Mouse (Mus musculus) hindbrain, embryonic 16.5 days (tissue): ENCODE data around the gene Amd1. TPM values are rescaled to one million over a fixed set of nuclear protein-coding genes. Genes with fewer than 3 reads are reported as not detected.

ENCODE experiments used
- ATAC-seq: fragments of 200-750 bp; cut with Nextera tagmentation; 2 replicates; pipeline ENCODE4 v1.8.0; 2017; ENCODE audit warnings: moderate TSS enrichment, moderate library complexity
- H3K27ac ChIP-seq: fragments of 300-500 bp; sonication (generic); 2 replicates; pipeline ENCODE4 v1.5.1; 2014; ENCODE audit warnings: low read depth, mild to moderate bottlenecking, control low read depth, low read length, moderate library complexity
- H3K27me3 ChIP-seq: fragments of 300-500 bp; sonication (generic); replicated peaks from 2 replicates; pipeline ENCODE4 v1.6.1; 2014; ENCODE audit warnings: low read length; ENCODE audit not compliant: control insufficient read depth, insufficient read depth
- H3K36me3 ChIP-seq: fragments of 300-500 bp; sonication (generic); 2 replicates; pipeline ENCODE4 v1.6.1; 2014; ENCODE audit warnings: mild to moderate bottlenecking, low read length, moderate library complexity, mixed read lengths; ENCODE audit not compliant: control insufficient read depth, insufficient read depth
- H3K4me1 ChIP-seq: fragments of 300-500 bp; sonication (generic); 2 replicates; pipeline ENCODE4 v1.6.1; 2014; ENCODE audit warnings: low read depth, low read length; ENCODE audit not compliant: control insufficient read depth, insufficient read depth
- H3K4me2 ChIP-seq: fragments of 300-500 bp; sonication (generic); 2 replicates; pipeline ENCODE4 v1.6.1; 2014; ENCODE audit warnings: mild to moderate bottlenecking, low read length, control low read depth, moderate library complexity
- H3K4me3 ChIP-seq: fragments of 300-500 bp; sonication (generic); 2 replicates; pipeline ENCODE4 v1.5.1; 2014; ENCODE audit warnings: mild to moderate bottlenecking, low read length, control low read depth, moderate library complexity
- H3K9ac ChIP-seq: fragments of 300-500 bp; sonication (generic); 2 replicates; pipeline ENCODE4 v1.6.1; 2014; ENCODE audit warnings: low read depth, mild to moderate bottlenecking, control low read depth, low read length, moderate library complexity
- H3K9me3 ChIP-seq: fragments of 300-500 bp; sonication (generic); 2 replicates; pipeline ENCODE4 v1.6.1; 2014; ENCODE audit warnings: mild to moderate bottlenecking, low read length, moderate library complexity; ENCODE audit not compliant: control insufficient read depth
- WGBS: fragments of 180-500 bp; shearing (Covaris S2); extraction: QIAGEN DNeasy Blood & Tissue Kit; methylation state at CpG from one replicate; pipeline ENCODE4 v1.1.7; 2014; 5-methylcytosine and 5-hydroxymethylcytosine counted together
- polyA plus RNA-seq: library from polyadenylated mRNA; unstranded; fragments of >200 nt; fragmentation: Nextera tagmentation; extraction: Ambion mirVana; gene quantifications from 2 replicates; pipeline ENCODE4 v1.2.1, GENCODE M21; 2015

Gene Amd1
- 35.5 and 40.4 TPM in 2 replicates for polyA plus RNA-seq

DNA sequence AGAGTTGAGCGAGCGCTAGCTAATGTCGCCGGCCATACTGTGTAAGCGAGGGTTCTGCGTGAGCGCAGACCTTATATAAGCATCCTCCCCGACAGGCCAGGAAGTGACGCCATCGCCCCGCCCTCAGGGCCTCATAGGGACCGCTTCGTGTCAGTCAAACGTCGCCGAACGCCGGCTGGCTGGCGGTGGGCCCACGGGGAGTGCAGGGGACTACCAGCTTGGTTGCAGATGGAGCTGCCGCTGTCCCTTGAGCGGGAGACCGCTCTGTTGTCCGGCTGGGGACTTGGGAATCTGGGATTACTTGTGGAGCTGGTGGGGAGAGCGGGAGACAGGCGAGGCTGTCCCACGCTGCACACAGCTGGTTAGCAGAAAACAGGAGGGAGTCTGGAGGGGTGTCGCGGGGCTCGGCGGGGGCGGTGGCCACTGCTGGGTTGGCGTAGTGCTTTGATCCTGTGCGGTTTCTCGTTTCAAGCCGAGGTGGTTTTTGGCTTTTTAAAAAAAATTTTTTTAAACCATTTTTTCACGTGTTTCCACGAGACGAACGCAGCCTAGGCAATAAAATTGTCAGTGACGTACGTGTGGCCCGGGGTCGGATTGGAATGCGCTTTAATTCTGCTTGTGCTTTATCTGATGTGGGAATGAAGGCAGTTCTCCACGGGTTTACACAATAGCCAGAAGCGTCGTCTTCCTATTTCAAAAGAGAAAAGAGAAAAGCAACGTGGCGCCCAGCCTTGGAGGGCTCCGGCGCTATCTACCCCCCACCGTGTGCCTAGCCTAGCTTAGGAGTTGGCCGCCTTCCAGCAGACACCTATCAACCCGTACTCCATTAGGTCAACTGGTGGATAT, at the start of gene Amd1:
Gene Amd1 (minus strand): TSS at position 47 of the 846 bp plus-strand sequence.
- ATAC-seq = peak; percentile 98
- Histone ChIP-seq H3K27ac (peak within 1 kb of the TSS; percentile 95), H3K4me2 (peak within 1 kb of the TSS; percentile 80), H3K9ac (peak within 1 kb of the TSS; percentile 99), H3K36me3 (no peaks in the 10 kb centered on the region), H3K4me3 (peak within 1 kb of the TSS; percentile 96), H3K27me3 (no peaks in the 10 kb centered on the region), H3K4me1 (peaks cover 11% of the 10 kb centered on the region), H3K9me3 (no peaks in the 10 kb centered on the region)
- WGBS = under 1% methylated on average over 55 of the region's 55 CpGs

GRCm38 (mm10) chr10:40351156-40351555, 49.2 kb upstream of the Amd1 start:
- no peak for ATAC-seq
- H3K4me3 ChIP-seq = 0 out of 2 replicates have a peak overlapping the region, but pooled peaks have one; percentile 13
- no peaks in the 10 kb centered on the region for H3K36me3 ChIP-seq
- no peaks in the 10 kb centered on the region for H3K9me3 ChIP-seq
- peak overlapping the region; percentile 77 for H3K4me2 ChIP-seq
- no peak overlapping the region for H3K9ac ChIP-seq
- no peaks in the 10 kb centered on the region for H3K27me3 ChIP-seq
- 36% methylated on average over 4 of the region's 4 CpGs for WGBS
- H3K4me1 ChIP-seq = peaks cover 14% of the 10 kb centered on the region
- H3K27ac ChIP-seq = no peak overlapping the region

DNA sequence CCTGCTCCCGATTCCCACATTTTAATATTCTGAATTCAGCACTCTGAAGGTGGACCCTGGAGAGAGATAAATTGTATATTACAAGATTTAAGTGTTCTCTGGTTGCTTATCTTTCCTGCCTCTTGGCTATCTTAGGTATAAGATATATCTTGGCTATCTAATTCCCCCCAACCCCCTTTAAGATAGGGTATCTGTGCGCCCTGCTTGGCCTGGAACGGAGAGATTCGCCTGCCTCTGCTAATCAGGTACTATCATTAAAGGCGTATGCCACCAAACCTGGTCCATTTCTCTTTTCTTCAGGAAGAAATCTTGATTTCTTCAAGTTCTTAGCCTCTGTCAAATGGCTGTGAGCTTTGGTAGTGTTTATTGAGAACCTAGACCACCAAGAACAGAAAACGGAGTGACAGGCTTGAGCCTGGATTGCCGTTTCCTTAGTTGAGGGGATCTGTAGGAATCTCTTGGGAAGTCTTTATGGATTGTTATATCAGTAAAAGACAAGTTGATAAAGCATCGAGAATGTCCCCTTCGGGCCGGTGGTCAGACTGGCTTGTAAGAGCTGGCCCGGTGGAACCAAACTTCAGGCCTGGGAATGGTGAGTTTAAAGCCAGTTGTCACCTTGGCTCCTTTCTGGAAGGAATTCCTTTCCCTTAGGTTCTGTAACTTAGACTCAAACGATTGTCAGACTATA, 48.4 kb upstream of the Amd1 start:
- H3K4me1 ChIP-seq = peaks cover 14% of the 10 kb centered on the region
- WGBS = 51% methylated on average over 12 of the region's 12 CpGs

GRCm38 (mm10) chr10:40349631-40350177, 47.7 kb upstream of the Amd1 start:
- Histone ChIP-seq H3K9me3 (no peaks in the 10 kb centered on the region), H3K9ac (peak overlapping the region; percentile 86), H3K27me3 (no peaks in the 10 kb centered on the region), H3K4me2 (peak overlapping the region; percentile 77), H3K27ac (peak overlapping the region; percentile 90), H3K4me1 (peaks cover 14% of the 10 kb centered on the region), H3K36me3 (no peaks in the 10 kb centered on the region), H3K4me3 (peak overlapping the region; percentile 94)
- ATAC-seq = peak; percentile 45
- WGBS = under 1% methylated on average over 58 of the region's 62 CpGs

More for the DNA sequence above, 48.4 kb upstream of the Amd1 start:
- no peaks in the 10 kb centered on the region for H3K9me3 ChIP-seq
- H3K4me3 ChIP-seq = peak overlapping the region; percentile 94
- H3K27ac ChIP-seq = no peak overlapping the region
- H3K4me2 ChIP-seq = peak overlapping the region; percentile 77
- ATAC-seq = no peak
- H3K27me3 ChIP-seq = no peaks in the 10 kb centered on the region
- H3K9ac ChIP-seq = peak overlapping the region; percentile 86
- no peaks in the 10 kb centered on the region for H3K36me3 ChIP-seq

- ATAC-seq = peak; percentile 99
- peaks cover 14% of the 10 kb centered on the region for H3K4me1 ChIP-seq
Measured at GRCm38 (mm10) chr10:40348566-40349536, 46.9 kb upstream of the Amd1 start.

GRCm38 (mm10) chr10:40347461-40347954, 45.5 kb upstream of the Amd1 start:
- H3K36me3 ChIP-seq = no peaks in the 10 kb centered on the region
- no peak overlapping the region for H3K4me2 ChIP-seq
- no peak overlapping the region for H3K9ac ChIP-seq
- H3K27me3 ChIP-seq = no peaks in the 10 kb centered on the region
- no peak overlapping the region for H3K4me3 ChIP-seq
- ATAC-seq = no peak
- peaks cover 14% of the 10 kb centered on the region for H3K4me1 ChIP-seq
- H3K27ac ChIP-seq = no peak overlapping the region
- WGBS = 80% methylated on average over 9 of the region's 9 CpGs
- no peaks in the 10 kb centered on the region for H3K9me3 ChIP-seq

More at GRCm38 (mm10) chr10:40348566-40349536, 46.9 kb upstream of the Amd1 start:
- Histone ChIP-seq H3K4me3 (peak overlapping the region; percentile 94), H3K27me3 (no peaks in the 10 kb centered on the region), H3K27ac (peak overlapping the region; percentile 90), H3K9ac (peak overlapping the region; percentile 86), H3K9me3 (no peaks in the 10 kb centered on the region), H3K36me3 (no peaks in the 10 kb centered on the region), H3K4me2 (peak overlapping the region; percentile 83)
- whole genome bisulfite sequencing = under 1% methylated on average over 72 of the region's 76 CpGs

DNA sequence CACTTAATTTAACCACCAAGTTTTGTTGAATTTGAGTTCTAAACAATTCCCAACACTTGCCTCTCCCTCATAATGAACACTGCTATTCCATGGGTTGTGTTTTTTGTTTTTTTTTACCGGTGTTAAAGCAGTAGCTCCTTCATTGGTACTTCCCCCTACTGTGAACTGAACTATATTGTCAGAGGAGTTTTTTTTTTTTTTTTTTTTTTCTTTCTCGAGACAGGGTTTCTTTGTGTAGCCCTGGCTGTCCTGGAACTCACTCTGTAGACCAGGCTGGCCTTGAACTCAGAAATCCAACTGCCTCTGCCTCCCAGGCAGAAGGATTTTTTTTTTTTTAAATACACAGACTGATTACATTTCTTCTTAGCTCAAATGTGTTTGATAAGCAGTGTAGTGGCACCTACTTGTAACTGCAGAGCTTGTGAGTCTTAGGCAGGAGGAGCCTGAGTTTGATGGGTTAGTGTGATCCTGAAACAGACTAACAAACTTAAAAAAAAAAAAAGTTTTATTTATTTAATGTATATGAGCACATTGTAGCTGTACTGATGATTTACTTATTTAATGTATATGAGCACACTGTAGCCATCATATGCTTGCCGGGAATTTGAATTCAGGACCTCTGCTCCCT, 44.9 kb upstream of the Amd1 start:
- Histone ChIP-seq H3K4me1 (peaks cover 14% of the 10 kb centered on the region), H3K9ac (no peak overlapping the region), H3K4me3 (no peak overlapping the region), H3K4me2 (no peak overlapping the region), H3K9me3 (no peaks in the 10 kb centered on the region), H3K27ac (no peak overlapping the region), H3K27me3 (no peaks in the 10 kb centered on the region), H3K36me3 (no peaks in the 10 kb centered on the region)
- 80% methylated on average over 3 of the region's 3 CpGs for WGBS
- no peak for ATAC-seq

DNA sequence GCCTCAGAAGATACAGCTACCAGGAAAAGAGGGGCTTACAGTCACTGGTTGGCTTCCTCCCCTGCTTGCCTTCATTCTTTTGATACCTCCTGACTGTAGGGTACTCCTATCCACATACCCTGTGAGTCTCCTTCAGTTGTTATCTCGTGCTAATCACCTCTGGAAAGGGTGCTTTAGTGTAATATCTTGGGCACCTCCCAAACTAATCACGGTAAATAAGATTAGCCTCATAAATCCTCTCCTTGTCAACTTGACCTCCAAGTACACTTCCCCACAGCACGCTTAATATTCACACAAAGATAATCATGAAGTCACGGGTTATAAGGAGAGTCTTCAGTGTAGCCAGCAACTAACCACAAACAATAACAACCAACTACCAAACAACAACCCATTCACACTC, 40.0 kb upstream of the Amd1 start:
- no peak overlapping the region for H3K27ac ChIP-seq
- no peaks in the 10 kb centered on the region for H3K36me3 ChIP-seq
- H3K4me2 ChIP-seq = no peak overlapping the region
- no peaks in the 10 kb centered on the region for H3K4me1 ChIP-seq
- H3K4me3 ChIP-seq = no peak overlapping the region
- H3K9me3 ChIP-seq = no peaks in the 10 kb centered on the region
- no peak overlapping the region for H3K9ac ChIP-seq
- 80% methylated on average over 4 of the region's 4 CpGs for WGBS
- no peaks in the 10 kb centered on the region for H3K27me3 ChIP-seq
- ATAC-seq = no peak
